Mouse (Mus musculus) cortical plate, adult 2 months (tissue): ENCODE data around the gene Spocd1.

Experiments used
- CTCF ChIP-seq: fragments of 200-500 bp; IDR thresholded peaks from 2 replicates; pipeline ENCODE4 v1.5.1; 2011; ENCODE audit warnings: mild to moderate bottlenecking, control low read depth, low read length; ENCODE audit not compliant: insufficient read depth; ENCODE audit errors: extremely low read depth
- POLR2A ChIP-seq: fragments of 200-500 bp; IDR thresholded peaks from 2 replicates; pipeline ENCODE4 v1.6.1; 2011; ENCODE audit warnings: mild to moderate bottlenecking, low read length, control low read depth; ENCODE audit not compliant: insufficient read depth; ENCODE audit errors: extremely low read depth

- TF ChIP-seq CTCF (no peak), POLR2A (no peak)
These were observed 55.5 kb downstream of the Spocd1 start, which contains the start of gene Adgrb2 for GRCm38 (mm10) chr4:129984421-129985061.
